Mouse (Mus musculus): ENCODE data around the gene Slc12a8. TPM values are rescaled to one million over a fixed set of nuclear protein-coding genes. Genes with fewer than 3 reads are reported as not detected.

Slc12a8 gene
- polyA plus RNA-seq, 1 experiment from 2014 or later = 6.2 TPM

GRCm38 (mm10) chr16:33576271-33577189 lies 59.4 kb downstream of the Slc12a8 start:
- no peaks in the 10 kb centered on the region for H3K27me3 ChIP-seq (replicated peaks)
- 71% methylated on average over 36 of the region's 36 CpGs for WGBS
- H3K4me2 ChIP-seq (replicated peaks) = no peak overlapping the region
- no peaks in the 10 kb centered on the region for H3K9me3 ChIP-seq
- H3K4me3 ChIP-seq (replicated peaks) = no peak overlapping the region
- ATAC-seq = no peak
- no peaks in the 10 kb centered on the region for H3K36me3 ChIP-seq
- H3K4me1 ChIP-seq (replicated peaks) = peaks cover 27% of the 10 kb centered on the region
- no peak overlapping the region for H3K9ac ChIP-seq
- no peak overlapping the region for H3K27ac ChIP-seq

- H3K4me3 ChIP-seq (replicated peaks) = no peak overlapping the region
- no peak overlapping the region for H3K27ac ChIP-seq
- 83% methylated on average over 3 of the region's 3 CpGs for WGBS
- no peak for ATAC-seq
- H3K27me3 ChIP-seq (replicated peaks) = no peaks in the 10 kb centered on the region
- peaks cover 36% of the 10 kb centered on the region for H3K4me1 ChIP-seq (replicated peaks)
- H3K9me3 ChIP-seq = no peaks in the 10 kb centered on the region
- no peaks in the 10 kb centered on the region for H3K36me3 ChIP-seq
- no peak overlapping the region for H3K9ac ChIP-seq
- H3K4me2 ChIP-seq (replicated peaks) = no peak overlapping the region
Measured at GRCm38 (mm10) chr16:33578462-33578861, 61.3 kb downstream of the Slc12a8 start.

- H3K27me3 ChIP-seq (replicated peaks) = no peaks in the 10 kb centered on the region
- no peaks in the 10 kb centered on the region for H3K36me3 ChIP-seq
- H3K4me2 ChIP-seq (replicated peaks) = no peak overlapping the region
- no peak overlapping the region for H3K4me3 ChIP-seq (replicated peaks)
- H3K9ac ChIP-seq = no peak overlapping the region
- 72% methylated on average over 2 of the region's 2 CpGs for WGBS
- no peaks in the 10 kb centered on the region for H3K9me3 ChIP-seq
- peak overlapping the region; percentile 83 for H3K27ac ChIP-seq
- ATAC-seq = no peak
- peaks cover 55% of the 10 kb centered on the region for H3K4me1 ChIP-seq (replicated peaks)
Measured at GRCm38 (mm10) chr16:33580331-33580730, 63.2 kb downstream of the Slc12a8 start.

- Histone ChIP-seq H3K9ac (no peak overlapping the region), H3K4me1 (replicated peaks) (peaks cover 58% of the 10 kb centered on the region), H3K9me3 (no peaks in the 10 kb centered on the region), H3K4me3 (replicated peaks) (no peak overlapping the region), H3K4me2 (replicated peaks) (no peak overlapping the region), H3K27ac (peak overlapping the region; percentile 83), H3K36me3 (no peaks in the 10 kb centered on the region), H3K27me3 (replicated peaks) (no peaks in the 10 kb centered on the region)
- ATAC-seq = peak; percentile 65
Measured at GRCm38 (mm10) chr16:33580736-33581241, 63.7 kb downstream of the Slc12a8 start.

GRCm38 (mm10) chr16:33581661-33582099 lies 64.6 kb downstream of the Slc12a8 start:
- Histone ChIP-seq H3K9ac (no peak overlapping the region), H3K27me3 (replicated peaks) (no peaks in the 10 kb centered on the region), H3K27ac (peak overlapping the region; percentile 83), H3K36me3 (no peaks in the 10 kb centered on the region), H3K9me3 (no peaks in the 10 kb centered on the region), H3K4me1 (replicated peaks) (peaks cover 55% of the 10 kb centered on the region), H3K4me2 (replicated peaks) (no peak overlapping the region), H3K4me3 (replicated peaks) (no peak overlapping the region)
- peak; percentile 8; the same call in 1 of the 2 replicates for ATAC-seq
- 41% methylated on average over 3 of the region's 4 CpGs for WGBS

- Histone ChIP-seq H3K9me3 (no peaks in the 10 kb centered on the region), H3K9ac (no peak overlapping the region), H3K4me2 (replicated peaks) (no peak overlapping the region), H3K36me3 (no peaks in the 10 kb centered on the region), H3K4me3 (replicated peaks) (no peak overlapping the region), H3K4me1 (replicated peaks) (peaks cover 50% of the 10 kb centered on the region), H3K27ac (peak overlapping the region; percentile 83; the same call in 1 of the 2 replicates), H3K27me3 (replicated peaks) (no peaks in the 10 kb centered on the region)
- 82% methylated on average over 8 of the region's 8 CpGs for WGBS
- no peak for ATAC-seq
Measured at GRCm38 (mm10) chr16:33582495-33582894, 65.4 kb downstream of the Slc12a8 start.

GRCm38 (mm10) chr16:33583333-33583732 lies 66.2 kb downstream of the Slc12a8 start:
- no peak overlapping the region for H3K4me2 ChIP-seq (replicated peaks)

GRCm38 (mm10) chr16:33583881-33584454 lies 66.8 kb downstream of the Slc12a8 start:
- 0 out of 2 replicates have a peak overlapping the region, but pooled peaks have one; percentile 4 for H3K4me3 ChIP-seq (replicated peaks)
- peak overlapping the region; percentile 29; the same call in 1 of the 2 replicates for H3K9ac ChIP-seq
- H3K4me1 ChIP-seq (replicated peaks) = peaks cover 50% of the 10 kb centered on the region

More at GRCm38 (mm10) chr16:33583333-33583732, 66.2 kb downstream of the Slc12a8 start:
- Histone ChIP-seq H3K27me3 (replicated peaks) (no peaks in the 10 kb centered on the region), H3K27ac (peak overlapping the region; percentile 94; the same call in 1 of the 2 replicates), H3K4me3 (replicated peaks) (no peak overlapping the region), H3K4me1 (replicated peaks) (peaks cover 50% of the 10 kb centered on the region), H3K9ac (no peak overlapping the region), H3K36me3 (no peaks in the 10 kb centered on the region), H3K9me3 (no peaks in the 10 kb centered on the region)
- no peak for ATAC-seq
- WGBS = 59% methylated on average over 3 of the region's 3 CpGs

GRCm38 (mm10) chr16:33584455-33585082 lies 67.4 kb downstream of the Slc12a8 start:
- H3K36me3 ChIP-seq = no peaks in the 10 kb centered on the region
- 0 out of 2 replicates have a peak overlapping the region, but pooled peaks have one; percentile 4 for H3K4me3 ChIP-seq (replicated peaks)
- WGBS = 22% methylated on average over 13 of the region's 13 CpGs
- H3K9ac ChIP-seq = peak overlapping the region; percentile 29; the same call in 1 of the 2 replicates
- peak; percentile 37 for ATAC-seq
- no peaks in the 10 kb centered on the region for H3K27me3 ChIP-seq (replicated peaks)
- H3K9me3 ChIP-seq = no peaks in the 10 kb centered on the region
- peak overlapping the region; percentile 45 for H3K4me2 ChIP-seq (replicated peaks)
- peaks cover 50% of the 10 kb centered on the region for H3K4me1 ChIP-seq (replicated peaks)
- peak overlapping the region; percentile 94 for H3K27ac ChIP-seq

More at GRCm38 (mm10) chr16:33583881-33584454, 66.8 kb downstream of the Slc12a8 start:
- peak; percentile 39 for ATAC-seq
- H3K27ac ChIP-seq = peak overlapping the region; percentile 94
- 18% methylated on average over 19 of the region's 19 CpGs for WGBS
- H3K36me3 ChIP-seq = no peaks in the 10 kb centered on the region
- no peaks in the 10 kb centered on the region for H3K9me3 ChIP-seq
- peak overlapping the region; percentile 45 for H3K4me2 ChIP-seq (replicated peaks)
- no peaks in the 10 kb centered on the region for H3K27me3 ChIP-seq (replicated peaks)

- Histone ChIP-seq H3K4me1 (replicated peaks) (peaks cover 48% of the 10 kb centered on the region), H3K9ac (no peak overlapping the region), H3K27me3 (replicated peaks) (no peaks in the 10 kb centered on the region), H3K4me2 (replicated peaks) (no peak overlapping the region), H3K4me3 (replicated peaks) (no peak overlapping the region), H3K27ac (peak overlapping the region; percentile 94), H3K9me3 (no peaks in the 10 kb centered on the region), H3K36me3 (no peaks in the 10 kb centered on the region)
- 0 out of 2 replicates have a peak, but pooled peaks have one; percentile 7 for ATAC-seq
- WGBS = 32% methylated on average over 4 of the region's 4 CpGs
Measured at GRCm38 (mm10) chr16:33585083-33585460, 67.9 kb downstream of the Slc12a8 start.

- peak; percentile 21; the same call in 1 of the 2 replicates for ATAC-seq
Measured at GRCm38 (mm10) chr16:33587283-33588127, 70.4 kb downstream of the Slc12a8 start.

More at GRCm38 (mm10) chr16:33587283-33588127, 70.4 kb downstream of the Slc12a8 start:
- H3K9me3 ChIP-seq = no peaks in the 10 kb centered on the region
- H3K4me2 ChIP-seq (replicated peaks) = no peak overlapping the region
- no peak overlapping the region for H3K9ac ChIP-seq
- H3K4me3 ChIP-seq (replicated peaks) = no peak overlapping the region
- peaks cover 25% of the 10 kb centered on the region for H3K4me1 ChIP-seq (replicated peaks)
- no peaks in the 10 kb centered on the region for H3K27me3 ChIP-seq (replicated peaks)
- H3K36me3 ChIP-seq = no peaks in the 10 kb centered on the region
- WGBS = 57% methylated on average over 16 of the region's 16 CpGs
- peak overlapping the region; percentile 48 for H3K27ac ChIP-seq

Measured in intestine, embryonic 15.5 days (tissue).